Mouse (Mus musculus) cortical plate, adult 2 months (tissue): ENCODE results near the gene Abcc1.

Experiments used
- CTCF ChIP-seq: fragments of 200-500 bp; IDR thresholded peaks from 2 replicates; pipeline ENCODE4 v1.5.1; 2011; ENCODE audit warnings: mild to moderate bottlenecking, control low read depth, low read length; ENCODE audit not compliant: insufficient read depth; ENCODE audit errors: extremely low read depth
- POLR2A ChIP-seq: fragments of 200-500 bp; IDR thresholded peaks from 2 replicates; pipeline ENCODE4 v1.6.1; 2011; ENCODE audit warnings: mild to moderate bottlenecking, low read length, control low read depth; ENCODE audit not compliant: insufficient read depth; ENCODE audit errors: extremely low read depth

- TF ChIP-seq POLR2A (no peak), CTCF (no peak)
Measured at GRCm38 (mm10) chr16:14351571-14351970, 9.8 kb upstream of the Abcc1 start.
